Mouse (Mus musculus): ENCODE data around the gene Tbcb. TPM values are rescaled to one million over a fixed set of nuclear protein-coding genes. Genes with fewer than 3 reads are reported as not detected.
"Not testable (repeated sequence)": the region's sequence is repeated elsewhere in the genome, so short reads cannot be mapped to it uniquely, and the experiment has no call there.

Gene Tbcb
- total RNA-seq, 2 experiments from 2014 or later = 29.8 to 31.5 TPM

DNA sequence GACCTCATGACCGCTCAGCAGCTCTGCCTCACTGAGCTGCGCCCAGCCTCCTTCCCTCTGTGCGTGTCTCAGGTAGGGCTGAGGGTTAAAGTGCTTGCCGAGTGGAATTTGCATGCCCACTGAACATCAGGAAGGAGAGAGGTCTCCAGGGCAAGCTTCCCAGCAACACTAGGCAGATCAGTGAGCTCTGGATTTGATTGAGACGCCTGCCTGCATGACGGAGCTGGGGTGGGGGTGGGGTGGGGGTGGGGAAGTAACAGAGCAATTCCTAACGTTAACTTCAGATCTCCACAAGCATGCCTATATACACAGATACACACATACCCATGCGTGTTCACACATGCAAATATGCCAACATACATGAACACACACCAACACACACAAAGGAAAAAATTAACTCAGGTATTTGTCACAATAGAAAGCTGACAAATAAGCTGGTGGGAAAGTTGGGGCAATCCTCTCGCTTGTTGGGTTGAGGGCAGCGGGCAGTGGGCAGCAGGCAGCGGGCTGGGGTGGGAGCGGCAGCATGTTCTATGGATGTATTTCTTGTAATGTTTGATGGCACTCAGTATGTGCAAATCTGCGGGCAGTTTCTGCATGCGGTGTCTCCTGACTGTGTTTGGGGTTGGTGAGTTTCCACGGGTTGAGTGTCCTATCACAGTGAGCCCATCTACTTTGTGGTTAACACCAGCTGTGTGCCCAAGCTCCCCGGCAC is 12.6 kb downstream of the Tbcb start:
- Histone ChIP-seq H3K4me3 (peak overlapping the region; percentile 79), H3K27ac (peak overlapping the region; percentile 88)
- TF ChIP-seq CTCF (IDR thresholded peaks at IDR 0.05) = no peak
- intact Hi-C loops (cut with DNase I) = loop anchor here (5.0 kb wide), 1 partner anchor 37 kb away; the partner anchor contains the start of gene Cox7a1
- peak; percentile 76 for DNase-seq

GRCm38 (mm10) chr7:30217277-30217676 is 14.8 kb downstream of the Tbcb start:
- TF ChIP-seq CTCF (IDR thresholded peaks at IDR 0.05) = no peak
- intact Hi-C loops (cut with DNase I) = loop anchor here (5.0 kb wide), 1 partner anchor 35 kb away; the partner anchor contains the start of gene Cox7a1
- H3K27ac ChIP-seq = no peak overlapping the region
- H3K4me3 ChIP-seq = no peak overlapping the region
- no peak for DNase-seq

DNA sequence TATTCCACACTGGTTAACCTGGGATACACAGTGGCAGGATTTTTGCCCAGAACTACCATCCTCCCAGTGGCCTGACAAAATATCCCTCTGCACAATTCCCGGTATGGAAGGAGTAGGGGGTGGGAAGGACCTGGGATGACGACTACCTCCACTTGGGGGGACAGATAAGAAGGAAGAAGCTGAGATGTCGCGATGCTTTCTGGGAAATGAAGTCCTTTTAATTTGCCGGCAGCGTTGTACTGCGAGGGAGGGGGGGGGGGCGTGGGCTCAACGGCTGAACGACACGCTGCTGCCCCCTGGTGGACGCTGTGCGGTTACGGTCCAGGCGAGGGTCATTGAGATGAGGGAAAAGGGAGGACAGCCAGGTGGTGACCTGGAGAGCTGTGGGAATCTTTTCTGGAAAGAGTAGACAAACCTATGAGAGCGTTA is 15.3 kb downstream of the Tbcb start:
- peak; percentile 89 for TF ChIP-seq CTCF (IDR thresholded peaks at IDR 0.05)
- peak; percentile 83 for DNase-seq
- H3K27ac ChIP-seq = peak overlapping the region; percentile 73
- intact Hi-C loops (cut with DNase I) = loop anchor here (5.0 kb wide), 1 partner anchor 34 kb away; the partner anchor contains the start of gene Cox7a1
- peak overlapping the region; percentile 62 for H3K4me3 ChIP-seq

DNA sequence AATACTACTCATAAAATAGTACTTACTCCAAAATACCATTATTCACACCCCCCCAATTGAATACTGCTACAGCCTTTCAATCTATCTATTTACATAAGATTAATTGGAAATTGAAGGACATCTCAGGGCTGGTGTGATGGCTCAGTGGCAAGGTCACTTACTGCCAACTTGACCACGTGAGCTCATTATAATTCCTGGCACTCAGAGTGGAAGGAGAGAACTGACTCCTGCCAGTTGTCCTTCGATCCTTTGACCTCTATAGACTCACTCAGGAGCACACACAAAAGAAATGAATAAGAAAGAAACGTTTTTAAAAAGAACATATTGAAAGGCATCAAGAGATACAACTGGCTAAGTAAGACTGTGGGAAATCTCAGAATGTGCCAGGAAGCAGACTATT is 16.2 kb downstream of the Tbcb start:
- intact Hi-C loops (cut with DNase I) = loop anchor here (5.0 kb wide), 1 partner anchor 34 kb away; the partner anchor contains the start of gene Cox7a1
- H3K27ac ChIP-seq = no peak overlapping the region
- TF ChIP-seq CTCF (IDR thresholded peaks at IDR 0.05) = no peak
- H3K4me3 ChIP-seq = no peak overlapping the region
- no peak for DNase-seq

GRCm38 (mm10) chr7:30213881-30214280 is 18.2 kb downstream of the Tbcb start:
- intact Hi-C loops (cut with DNase I) = no loop called here
- Histone ChIP-seq H3K27ac (no peak overlapping the region), H3K4me3 (no peak overlapping the region)
- TF ChIP-seq CTCF (IDR thresholded peaks at IDR 0.05) = no peak
- no peak for DNase-seq

GRCm38 (mm10) chr7:30211025-30211424 is 21.0 kb downstream of the Tbcb start:
- Histone ChIP-seq H3K27ac (no peak overlapping the region), H3K4me3 (no peak overlapping the region)
- intact Hi-C loops (cut with DNase I) = no loop called here
- no peak for TF ChIP-seq CTCF (IDR thresholded peaks at IDR 0.05)
- no peak for DNase-seq

- intact Hi-C loops (cut with DNase I) = loop anchor here (10.0 kb wide), 1 partner anchor 192 kb away; no protein-coding TSS in a partner anchor
- H3K4me3 ChIP-seq, DNase-seq, H3K27ac ChIP-seq: not testable (repeated sequence)
Observed at GRCm38 (mm10) chr7:30206364-30206763, 25.7 kb downstream of the Tbcb start.

DNA sequence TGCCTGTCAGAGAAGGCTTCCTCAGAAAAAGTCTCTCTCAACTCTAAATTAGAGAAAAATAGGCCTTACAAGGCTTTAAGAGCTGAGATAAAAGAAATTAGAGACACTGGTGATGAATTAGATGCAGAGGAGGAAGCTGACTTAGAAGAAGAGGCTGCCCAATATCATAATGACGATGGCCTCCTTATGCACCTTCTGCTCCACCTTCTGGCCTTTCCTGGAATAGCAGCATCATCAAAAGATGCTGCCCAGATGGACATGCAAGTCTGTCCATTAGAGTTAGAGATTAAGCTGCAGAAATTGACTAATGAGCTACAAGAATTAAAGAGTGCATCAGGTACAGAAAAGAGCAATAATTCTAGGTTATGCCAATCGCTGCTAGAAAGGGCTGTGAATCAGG is 26.7 kb downstream of the Tbcb start:
- intact Hi-C loops (cut with DNase I) = loop anchor here (1.0 to 10.0 kb wide), 2 partner anchors 24 to 191 kb away; no protein-coding TSS in a partner anchor
- peak; percentile 74 for DNase-seq
- TF ChIP-seq CTCF (IDR thresholded peaks at IDR 0.05) = peak; percentile 89
- Histone ChIP-seq H3K4me3 (no peak overlapping the region), H3K27ac (no peak overlapping the region)

GRCm38 (mm10) chr7:30204380-30204779 is 27.7 kb downstream of the Tbcb start:
- no peak for DNase-seq
- intact Hi-C loops (cut with DNase I) = loop anchor here (10.0 kb wide), 1 partner anchor 190 kb away; no protein-coding TSS in a partner anchor
- Histone ChIP-seq H3K4me3 (no peak overlapping the region), H3K27ac (peak overlapping the region; percentile 73; the same call in 1 of the 2 replicates)
- no peak for TF ChIP-seq CTCF (IDR thresholded peaks at IDR 0.05)

GRCm38 (mm10) chr7:30202895-30203690 is 29.0 kb downstream of the Tbcb start:
- no peak for TF ChIP-seq CTCF (IDR thresholded peaks at IDR 0.05)
- intact Hi-C loops (cut with DNase I) = loop anchor here (10.0 kb wide), 1 partner anchor 188 kb away; no protein-coding TSS in a partner anchor
- Histone ChIP-seq H3K27ac (peak overlapping the region; percentile 73), H3K4me3 (no peak overlapping the region)
- peak; percentile 80 for DNase-seq

GRCm38 (mm10) chr7:30200661-30201060 is 31.4 kb downstream of the Tbcb start:
- DNase-seq, H3K4me3 ChIP-seq: not testable (repeated sequence)
- peak overlapping the region; percentile 36 for H3K27ac ChIP-seq
- intact Hi-C loops (cut with DNase I) = loop anchor here (10.0 kb wide), 1 partner anchor 186 kb away; no protein-coding TSS in a partner anchor

DNA sequence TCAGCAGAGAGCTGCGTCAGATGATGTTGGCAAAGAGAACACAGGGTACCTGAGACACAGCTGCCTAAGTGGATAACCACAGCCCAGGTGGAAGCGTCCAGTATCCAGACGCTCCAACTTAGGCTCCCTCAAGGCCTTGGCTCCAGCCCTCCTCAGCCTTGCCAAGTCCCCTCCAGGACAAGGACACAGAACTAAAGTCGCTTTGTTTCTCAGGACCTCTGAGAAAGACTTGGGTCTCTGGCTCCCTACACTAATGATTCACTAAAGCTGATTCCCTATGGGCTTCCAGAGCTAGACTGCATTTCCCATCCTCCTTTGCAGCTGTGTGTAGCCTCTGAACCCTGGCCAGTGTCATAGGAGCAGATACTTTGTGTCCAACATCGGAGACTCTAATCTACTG is 31.9 kb downstream of the Tbcb start:
- intact Hi-C loops (cut with DNase I) = loop anchor here (10.0 kb wide), 1 partner anchor 185 kb away; no protein-coding TSS in a partner anchor
- Histone ChIP-seq H3K4me3 (no peak overlapping the region), H3K27ac (peak overlapping the region; percentile 36)
- no peak for TF ChIP-seq CTCF (IDR thresholded peaks at IDR 0.05)
- no peak for DNase-seq
